Mouse (Mus musculus) heart, adult 2 months (tissue): ENCODE measurements at regions not wholly inside any gene's neighbourhood (a gene's known extent, or its start where the extent isn't known, plus 50 kb on each side); places are given as distances from the start of the nearest gene placed in this dataset.

Experiments used
- CTCF ChIP-seq: fragments of 200-600 bp; IDR thresholded peaks from 2 replicates; pipeline ENCODE4 v1.8.1; 2022; ENCODE audit warnings: antibody characterized with exemption, mild to moderate bottlenecking, moderate library complexity
- EP300 ChIP-seq: fragments of 200-500 bp; IDR thresholded peaks from 2 replicates; pipeline ENCODE4 v1.6.1; 2011; ENCODE audit warnings: low read depth, low read length, control low read depth; ENCODE audit not compliant: insufficient read depth
- POLR2A ChIP-seq: fragments of 200-500 bp; IDR thresholded peaks from 2 replicates; pipeline ENCODE4 v1.6.1; 2011; ENCODE audit warnings: mild to moderate bottlenecking, low read depth, low read length, control low read depth; ENCODE audit not compliant: insufficient read depth

DNA sequence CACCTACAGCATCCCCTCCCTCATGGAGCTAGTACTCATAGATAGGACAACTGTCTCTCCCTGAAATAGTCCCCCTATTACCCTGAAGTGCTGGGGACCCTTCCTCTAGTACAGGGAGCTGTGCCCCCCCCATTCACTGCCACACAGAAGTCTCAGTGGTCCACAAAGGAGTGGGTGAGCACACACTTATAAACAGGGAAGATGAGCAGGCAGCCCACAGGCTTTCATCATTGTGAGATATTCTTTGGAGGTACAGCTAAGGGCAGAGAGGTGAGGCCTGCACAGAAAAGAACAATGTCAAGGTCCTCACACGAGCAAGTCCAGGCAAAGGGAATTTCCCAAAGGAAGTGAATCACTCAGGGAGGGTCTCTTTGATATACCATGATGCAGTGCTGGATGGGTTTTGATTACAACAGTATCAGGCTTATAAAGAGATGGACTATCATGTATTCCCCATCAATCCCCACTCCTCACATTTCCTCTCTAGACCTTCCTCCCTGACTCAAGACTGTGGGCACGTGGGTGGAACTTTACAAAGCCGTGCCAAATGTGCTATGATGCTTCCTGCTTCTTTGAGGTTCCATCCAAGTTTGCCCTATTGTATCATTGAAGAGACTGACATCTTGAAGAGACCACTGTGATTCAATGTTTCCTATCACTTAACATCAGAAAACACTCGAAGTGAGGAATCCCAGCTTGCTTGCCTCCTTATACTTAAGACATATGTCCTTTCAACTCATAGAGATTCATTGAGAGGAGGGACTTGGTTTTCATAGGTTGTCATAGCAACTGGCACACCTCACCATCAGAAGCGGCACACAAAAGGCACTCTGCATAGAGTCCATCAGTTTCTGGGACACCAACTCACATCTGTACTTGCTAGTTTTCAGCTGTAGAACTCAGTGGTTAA lies 104.2 kb upstream of the Bcl6 start:
- no peak for TF ChIP-seq POLR2A
- TF ChIP-seq EP300, result no peak
- no peak for TF ChIP-seq CTCF
